Mouse (Mus musculus) naive thymus-derived CD4-positive, alpha-beta T cell, adult 2 months (primary cell): ENCODE measurements at regions not wholly inside any gene's neighbourhood (a gene's known extent, or its start where the extent isn't known, plus 50 kb on each side); places are given as distances from the start of the nearest gene placed in this dataset.

ENCODE experiments used
- DNase-seq: peaks from one replicate; pipeline ENCODE4 v3.0.0-alpha.2; 2011; ENCODE audit warnings: low read depth

- no peak for DNase-seq
These were observed 246.4 kb downstream of the Btg1 start for GRCm38 (mm10) chr10:96863230-96863629.

DNA sequence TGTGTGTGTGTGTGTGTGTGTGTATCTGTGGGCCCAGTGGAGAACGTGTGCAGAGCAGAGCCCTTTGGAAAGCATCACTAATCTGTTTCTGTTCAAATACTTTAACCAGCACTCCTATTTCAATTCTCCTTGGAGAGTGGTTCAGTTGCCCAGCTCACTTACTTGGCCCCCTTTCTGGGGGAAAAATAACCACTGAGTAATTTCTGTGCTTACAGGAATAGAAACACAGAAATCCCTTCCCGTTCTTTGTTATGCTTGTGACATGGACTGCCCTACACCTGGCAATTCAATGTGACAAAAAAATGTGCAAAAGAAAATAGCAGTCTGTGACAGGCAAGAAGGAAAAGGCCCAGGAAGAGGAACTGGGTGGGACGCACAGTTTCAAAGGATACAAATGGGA, 249.7 kb downstream of the Btg1 start:
- DNase-seq = no peak

GRCm38 (mm10) chr10:96871559-96872160, 254.9 kb downstream of the Btg1 start:
- DNase-seq = peak; percentile 29

GRCm38 (mm10) chr10:96874646-96875045, 257.8 kb downstream of the Btg1 start:
- DNase-seq = no peak

GRCm38 (mm10) chr10:96875676-96876075, 258.9 kb downstream of the Btg1 start:
- DNase-seq = no peak

DNA sequence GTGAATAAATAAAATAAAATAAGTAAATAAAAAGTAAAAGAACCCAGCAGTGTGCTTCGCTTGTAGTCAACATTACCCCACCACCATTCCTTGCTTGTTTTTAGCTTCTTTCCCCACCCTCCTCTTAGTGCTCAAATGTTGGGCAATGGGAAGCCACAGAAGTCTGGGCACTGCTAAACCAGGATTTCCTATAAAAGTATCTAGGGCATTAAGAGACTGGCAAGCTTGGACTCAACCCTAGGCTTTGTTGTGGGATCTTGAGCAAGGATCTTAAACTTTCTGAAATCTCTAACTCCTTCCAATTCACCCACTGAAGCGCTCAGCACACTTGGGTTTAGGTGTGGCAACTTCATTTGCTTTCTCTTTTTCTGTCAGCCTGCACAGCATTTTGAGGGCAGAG, 262.6 kb downstream of the Btg1 start:
- DNase-seq = no peak

DNA sequence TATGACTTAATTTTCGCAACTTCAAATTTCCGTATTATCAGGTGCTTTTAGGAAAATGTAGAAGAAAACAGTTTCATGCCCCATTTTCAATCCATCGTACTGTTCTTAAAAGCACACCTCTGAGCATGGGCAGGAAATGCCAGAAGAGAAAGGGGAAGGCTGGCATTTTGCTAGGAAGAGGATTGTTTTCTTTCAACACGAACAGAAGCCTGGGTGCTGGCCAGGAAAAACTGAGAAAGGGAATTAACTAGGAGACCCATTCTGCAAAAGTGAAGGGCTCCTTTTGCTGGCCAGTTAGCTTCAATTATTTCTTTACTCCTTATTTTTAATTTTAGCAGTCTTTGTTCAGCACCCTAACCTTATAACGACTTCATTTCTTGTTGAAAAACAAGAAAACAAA, 264.0 kb downstream of the Btg1 start:
- DNase-seq = no peak

DNA sequence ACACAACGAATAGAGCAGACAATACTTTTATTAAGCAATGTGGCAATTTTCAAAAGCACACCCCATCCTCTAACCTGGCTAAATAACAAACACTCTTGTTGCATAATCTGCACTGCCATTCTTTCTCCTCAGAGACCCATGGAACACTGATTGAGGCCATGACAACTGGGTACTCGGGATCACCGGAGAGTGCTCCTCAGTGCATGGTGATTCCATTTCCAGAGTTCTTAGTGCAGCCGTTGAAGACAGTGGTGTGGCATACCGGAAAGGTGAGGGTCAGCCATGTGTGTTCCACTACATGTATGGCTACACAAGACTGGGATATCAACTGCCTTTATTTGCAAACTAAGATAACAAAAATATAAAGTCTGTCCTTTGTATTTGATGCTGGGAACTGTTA, 264.4 kb downstream of the Btg1 start:
- no peak for DNase-seq

- no peak for DNase-seq
These were observed 264.9 kb downstream of the Btg1 start for GRCm38 (mm10) chr10:96881660-96882059.

- DNase-seq = no peak
These were observed 284.3 kb downstream of the Btg1 start for GRCm38 (mm10) chr10:96901150-96901549.

DNA sequence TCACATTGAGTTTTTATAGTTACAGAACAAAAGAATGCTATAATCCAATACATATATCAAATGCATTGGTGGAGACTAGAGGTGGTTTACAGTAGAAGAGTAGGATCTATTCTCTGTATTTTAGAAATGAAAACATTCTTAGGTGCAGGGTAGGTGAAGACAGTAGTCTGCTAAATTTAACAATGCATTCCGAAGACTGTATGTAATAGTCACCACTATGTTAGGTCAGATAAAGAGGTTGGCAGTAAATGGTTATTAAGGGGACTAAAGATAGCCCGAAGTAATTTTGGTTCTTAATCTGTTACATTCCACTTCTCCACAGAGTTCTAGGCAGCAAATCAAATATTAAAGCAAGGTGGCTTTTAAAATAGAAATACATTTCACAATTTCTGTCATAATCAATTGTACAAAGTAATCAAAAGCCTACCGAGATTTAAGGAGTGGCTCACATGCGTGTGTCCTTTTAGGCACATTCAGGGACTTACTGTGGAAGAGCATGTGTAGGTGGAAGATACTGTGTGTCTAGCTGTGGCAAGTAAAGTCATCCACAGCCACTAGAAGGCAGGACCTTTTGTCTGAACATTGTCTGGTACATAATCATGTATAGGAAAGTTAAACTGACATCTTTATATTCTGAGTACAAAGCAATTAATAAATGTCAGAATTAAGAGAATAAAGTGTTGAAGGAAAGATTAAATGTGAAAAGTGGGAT, 288.4 kb downstream of the Btg1 start:
- no peak for DNase-seq

- DNase-seq = no peak
These were observed 293.0 kb downstream of the Btg1 start for GRCm38 (mm10) chr10:96909661-96910315.

GRCm38 (mm10) chr10:96921181-96921580, 304.4 kb downstream of the Btg1 start:
- no peak for DNase-seq

GRCm38 (mm10) chr10:96924266-96924672, 307.5 kb downstream of the Btg1 start:
- DNase-seq = no peak

GRCm38 (mm10) chr10:96924722-96925121, 307.9 kb downstream of the Btg1 start:
- DNase-seq = no peak

GRCm38 (mm10) chr10:96925771-96926170, 309.0 kb downstream of the Btg1 start:
- no peak for DNase-seq

DNA sequence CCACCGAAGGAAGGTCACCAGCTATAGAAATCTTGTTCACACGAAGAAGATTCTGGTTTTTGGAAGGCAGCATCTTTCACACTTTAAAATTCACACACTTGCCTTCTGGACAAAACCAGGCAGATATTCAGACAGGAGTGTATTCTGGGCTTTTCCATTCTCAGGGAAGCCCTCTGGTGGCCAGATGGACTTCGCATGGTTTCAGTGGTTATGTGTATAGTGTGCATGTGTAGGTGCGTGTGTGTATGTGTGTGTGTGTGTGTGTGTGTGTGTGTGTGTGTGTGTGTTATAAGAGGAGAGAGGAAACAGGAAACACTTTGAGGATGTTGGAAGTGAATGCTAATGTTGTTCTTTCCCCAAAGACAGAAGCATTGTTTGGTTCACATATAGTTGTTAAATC, 317.9 kb downstream of the Btg1 start:
- peak; percentile 77 for DNase-seq

DNA sequence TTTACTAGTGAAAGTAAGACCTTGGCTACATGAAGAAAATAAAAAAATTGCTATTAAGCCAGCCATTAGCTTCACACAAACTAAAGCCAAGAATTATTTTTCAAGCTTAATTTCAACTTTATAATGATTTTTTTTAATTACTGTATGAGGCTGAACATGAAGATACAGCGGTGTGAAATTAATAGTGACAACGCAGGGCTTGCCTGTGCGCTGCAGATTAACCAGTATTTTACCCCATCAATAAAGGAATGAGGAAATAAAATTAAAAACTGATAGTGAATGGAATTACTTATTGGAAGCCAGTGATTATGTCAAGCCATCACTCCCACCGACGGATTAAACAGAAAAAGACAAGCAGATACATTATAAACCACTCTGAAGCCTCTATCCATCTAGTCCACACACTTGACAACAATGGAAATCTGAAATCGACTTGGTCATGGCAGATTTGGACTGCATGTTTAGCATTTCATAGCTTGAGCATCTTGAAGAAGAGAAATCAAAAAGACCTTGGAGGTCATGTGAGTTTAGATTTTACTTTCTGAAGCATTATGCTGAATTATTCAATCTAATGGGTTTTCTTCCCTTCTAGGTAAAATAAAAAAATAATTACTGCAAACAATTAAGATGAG, 324.2 kb downstream of the Btg1 start:
- DNase-seq = no peak

DNA sequence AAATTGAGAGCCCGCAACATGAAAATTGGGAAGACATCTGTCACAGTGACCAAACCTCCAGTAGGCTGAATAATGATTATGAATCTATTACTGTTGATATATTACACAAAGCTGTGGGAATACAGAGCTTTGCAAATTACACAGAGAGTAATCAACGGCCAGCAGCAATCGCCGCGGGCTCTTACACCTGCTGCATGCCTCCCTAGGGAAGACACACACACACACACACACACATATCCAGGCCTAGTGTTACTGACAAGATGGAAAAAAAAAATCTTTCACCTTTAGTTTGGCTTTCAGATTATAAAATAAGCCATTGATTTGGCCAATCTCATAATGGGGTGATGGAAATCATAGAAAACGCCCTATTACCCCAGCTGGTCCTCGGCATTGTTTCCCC, 327.4 kb downstream of the Btg1 start:
- DNase-seq = no peak

GRCm38 (mm10) chr10:96947971-96948370, 331.2 kb downstream of the Btg1 start:
- no peak for DNase-seq

DNA sequence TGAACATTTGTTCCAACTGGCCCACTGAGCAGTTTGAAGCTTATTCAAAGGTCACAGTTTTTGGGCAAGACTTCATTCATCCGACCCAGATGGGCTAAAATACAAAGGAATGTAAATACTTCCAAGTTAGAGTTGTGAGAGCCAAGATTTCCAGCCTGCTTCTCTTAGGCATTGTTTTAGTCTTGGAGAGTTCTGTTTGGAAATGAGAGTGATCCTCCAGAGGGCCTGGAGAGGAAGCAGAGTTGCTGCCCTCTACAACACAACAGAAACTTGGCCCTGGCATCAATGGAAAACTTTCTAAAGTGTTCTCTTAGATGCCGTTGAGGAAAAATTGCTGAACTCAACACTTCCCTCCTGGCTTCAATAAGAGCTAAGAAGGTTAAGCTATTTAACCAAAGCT, 332.1 kb downstream of the Btg1 start:
- no peak for DNase-seq

- DNase-seq = peak; percentile 53
These were observed 338.4 kb downstream of the Btg1 start for GRCm38 (mm10) chr10:96955036-96955775.
